Mouse (Mus musculus): ENCODE measurements at regions not wholly inside any gene's neighbourhood (a gene's known extent, or its start where the extent isn't known, plus 50 kb on each side); places are given as distances from the start of the nearest gene placed in this dataset.

GRCm38 (mm10) chr5:74801946-74802345, 99.2 kb upstream of the Lnx1 start:
- TF ChIP-seq CTCF (IDR thresholded peaks at IDR 0.05; ENCODE audit: control insufficient read depth, insufficient read depth, insufficient replicate concordance, low read depth, low read length) (no peak), POLR2A (IDR thresholded peaks at IDR 0.05; ENCODE audit: control insufficient read depth, low read depth, low read length) (no peak)

All from testis, adult 2 months (tissue).